Mouse (Mus musculus) hindbrain, postnatal 0 days (tissue): Measurements from ENCODE around the gene Klhl20. TPM values are rescaled to one million over a fixed set of nuclear protein-coding genes. Genes with fewer than 3 reads are reported as not detected.

Source experiments
- ATAC-seq: fragments of 200-750 bp; cut with Nextera tagmentation; 2 replicates; pipeline ENCODE4 v1.8.0; 2017; ENCODE audit warnings: mild to moderate bottlenecking, moderate TSS enrichment, moderate library complexity
- DNase-seq: peaks from one replicate; pipeline ENCODE4 v3.0.0-alpha.2; 2015; ENCODE audit warnings: low spot score
- H3K27ac ChIP-seq: fragments of 300-500 bp; sonication (generic); 2 replicates; pipeline ENCODE4 v1.5.1; 2014; ENCODE audit warnings: mild to moderate bottlenecking
- H3K27me3 ChIP-seq: fragments of 300-500 bp; sonication (generic); 2 replicates; pipeline ENCODE4 v1.6.1; 2014; ENCODE audit warnings: low read length, mixed read lengths; ENCODE audit not compliant: insufficient read depth
- H3K36me3 ChIP-seq: fragments of 300-500 bp; sonication (generic); 2 replicates; pipeline ENCODE4 v1.6.1; 2014; ENCODE audit warnings: low read length, mixed read lengths; ENCODE audit not compliant: insufficient read depth
- H3K4me1 ChIP-seq: fragments of 300-500 bp; sonication (generic); 2 replicates; pipeline ENCODE4 v1.6.1; 2014; ENCODE audit warnings: antibody characterized with exemption, low read length, mixed read lengths; ENCODE audit not compliant: insufficient read depth
- H3K4me2 ChIP-seq: fragments of 300-500 bp; sonication (generic); 2 replicates; pipeline ENCODE4 v1.6.1; 2014; ENCODE audit warnings: low read depth, mild to moderate bottlenecking, low read length, moderate library complexity, mixed read lengths
- H3K4me3 ChIP-seq: fragments of 300-500 bp; sonication (generic); 2 replicates; pipeline ENCODE4 v1.5.1; 2014; ENCODE audit warnings: low read length
- H3K9ac ChIP-seq: fragments of 300-500 bp; sonication (generic); replicated peaks from 2 replicates; pipeline ENCODE4 v1.6.1; 2014; ENCODE audit warnings: mild to moderate bottlenecking, low read length, moderate library complexity, mixed read lengths
- H3K9me3 ChIP-seq: fragments of 300-500 bp; sonication (generic); 2 replicates; pipeline ENCODE4 v1.6.1; 2016; ENCODE audit warnings: low read length, mixed read lengths
- CTCF ChIP-seq: IDR thresholded peaks from 2 replicates; pipeline ENCODE4 v1.5.1; 2016; ENCODE audit warnings: antibody characterized with exemption, control low read depth, low read depth
- WGBS: fragments of 180-500 bp; shearing (Covaris S2); extraction: QIAGEN DNeasy Blood & Tissue Kit; methylation state at CpG from one replicate; pipeline ENCODE4 v1.1.7; 2014; 5-methylcytosine and 5-hydroxymethylcytosine counted together
- polyA plus RNA-seq: library from polyadenylated mRNA; unstranded; fragments of >200 nt; fragmentation: Nextera tagmentation; extraction: Ambion mirVana; gene quantifications from 2 replicates; pipeline ENCODE4 v1.2.1, GENCODE M21; 2015
- total RNA-seq: library from RNA; depleted of rRNA; stranded (reverse); fragments of >200 nt; gene quantifications from 2 replicates; pipeline ENCODE4 v1.2.3, GENCODE M21; 2014; rRNA removed

Gene Klhl20
- total and polyA plus RNA-seq, 2 experiments from 2014 or later: 15.0 to 15.1 TPM

DNA sequence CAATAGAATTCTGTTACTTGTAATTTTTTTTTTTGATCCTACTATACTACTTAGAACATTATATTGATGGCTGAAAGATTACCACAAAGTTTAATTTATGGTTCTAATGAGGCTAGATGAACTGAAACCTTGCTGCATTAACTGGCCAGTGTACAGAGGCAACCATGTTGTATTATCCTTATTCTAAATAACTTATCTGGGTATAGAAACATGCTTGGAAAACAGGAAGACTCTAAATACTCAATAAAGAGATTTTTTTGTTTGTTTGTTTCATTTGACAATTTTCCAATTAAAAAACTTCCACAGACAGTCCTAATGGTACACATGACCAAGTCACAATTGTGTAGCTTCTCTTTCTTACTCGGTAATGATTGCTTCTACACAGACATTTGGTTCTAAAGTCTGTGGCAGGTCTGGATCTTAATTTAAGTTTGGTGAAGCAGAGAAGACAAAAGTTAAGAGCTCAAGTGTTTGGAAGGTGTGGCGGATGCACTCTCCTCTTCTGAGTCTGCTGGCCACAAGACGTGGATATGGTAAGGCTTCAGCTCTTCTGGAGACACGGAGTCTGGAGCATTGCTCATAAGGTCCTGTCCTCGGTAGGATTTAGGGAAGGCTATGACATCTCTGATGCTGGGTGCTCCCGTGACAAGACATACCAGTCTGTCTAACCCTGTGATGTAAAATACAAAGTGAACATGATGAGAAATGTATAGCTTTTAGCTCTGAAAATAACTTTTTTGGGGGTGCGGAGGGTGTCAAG lies 89.9 kb downstream of the Klhl20 start:
- H3K36me3 ChIP-seq: peaks cover 30% of the 10 kb centered on the region; the same call in 1 of the 2 replicates
- no peak overlapping the region for H3K4me3 ChIP-seq
- H3K4me1 ChIP-seq: peaks cover 11% of the 10 kb centered on the region; the same call in 1 of the 2 replicates
- H3K27me3 ChIP-seq: no peaks in the 10 kb centered on the region
- no peak for TF ChIP-seq CTCF
- 86% methylated on average over 7 of the region's 7 CpGs for WGBS
- no peak overlapping the region for H3K27ac ChIP-seq
- H3K9ac ChIP-seq: no peak overlapping the region
- DNase-seq (no peak), ATAC-seq (no peak)
- no peak overlapping the region for H3K4me2 ChIP-seq
- no peaks in the 10 kb centered on the region for H3K9me3 ChIP-seq

DNA sequence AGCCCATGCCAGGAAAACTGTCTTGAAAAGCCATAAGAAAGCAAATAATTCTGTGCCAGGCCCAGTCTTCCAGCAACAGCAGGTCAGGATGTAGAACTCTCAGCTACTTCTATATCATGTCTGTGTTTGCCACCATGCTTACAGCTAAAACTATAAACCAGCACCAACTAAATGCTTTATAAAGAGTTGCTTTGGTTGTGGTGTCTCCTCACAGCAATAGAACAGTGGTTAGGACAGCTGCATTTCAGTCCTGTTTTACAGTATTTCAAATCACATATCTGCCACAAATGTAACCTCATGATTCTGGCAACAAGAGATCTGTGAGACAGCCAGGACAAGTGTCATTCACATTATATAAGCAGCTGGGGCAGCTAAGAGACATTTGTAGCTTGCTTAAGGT lies 90.5 kb downstream of the Klhl20 start:
- Histone ChIP-seq H3K27me3 (no peaks in the 10 kb centered on the region), H3K27ac (0 out of 2 replicates have a peak overlapping the region, but pooled peaks have one; percentile 45), H3K36me3 (peaks cover 25% of the 10 kb centered on the region; the same call in 1 of the 2 replicates), H3K4me2 (no peak overlapping the region), H3K9me3 (no peaks in the 10 kb centered on the region), H3K4me3 (no peak overlapping the region), H3K9ac (no peak overlapping the region), H3K4me1 (peaks cover 11% of the 10 kb centered on the region; the same call in 1 of the 2 replicates)
- ATAC-seq: no peak
- no peak for TF ChIP-seq CTCF
- DNase-seq: no peak

DNA sequence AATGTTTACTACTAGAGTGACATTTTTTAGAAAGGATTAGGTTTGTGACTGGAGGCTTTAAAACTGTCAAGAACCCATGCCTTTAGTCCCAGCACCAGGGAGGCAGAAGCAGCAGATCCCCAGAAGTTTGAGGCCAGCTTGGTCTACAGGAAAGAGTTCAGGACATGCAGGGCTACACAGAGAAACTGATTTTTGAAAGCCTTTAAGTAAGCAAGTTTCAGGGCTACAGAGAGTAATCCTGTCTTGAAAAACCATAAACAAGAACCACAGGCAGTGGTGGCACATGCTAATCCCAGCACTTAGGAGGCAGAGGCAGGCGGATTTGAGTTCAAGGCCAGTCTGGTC lies 90.9 kb downstream of the Klhl20 start:
- Histone ChIP-seq H3K9ac (no peak overlapping the region), H3K27ac (0 out of 2 replicates have a peak overlapping the region, but pooled peaks have one; percentile 45), H3K36me3 (peaks cover 24% of the 10 kb centered on the region; the same call in 1 of the 2 replicates), H3K27me3 (no peaks in the 10 kb centered on the region), H3K4me2 (no peak overlapping the region), H3K4me3 (no peak overlapping the region), H3K4me1 (peaks cover 11% of the 10 kb centered on the region; the same call in 1 of the 2 replicates), H3K9me3 (no peaks in the 10 kb centered on the region)
- ATAC-seq (no peak), DNase-seq (no peak)
- WGBS: 62% methylated on average over 1 of the region's 1 CpGs
- no peak for TF ChIP-seq CTCF

DNA sequence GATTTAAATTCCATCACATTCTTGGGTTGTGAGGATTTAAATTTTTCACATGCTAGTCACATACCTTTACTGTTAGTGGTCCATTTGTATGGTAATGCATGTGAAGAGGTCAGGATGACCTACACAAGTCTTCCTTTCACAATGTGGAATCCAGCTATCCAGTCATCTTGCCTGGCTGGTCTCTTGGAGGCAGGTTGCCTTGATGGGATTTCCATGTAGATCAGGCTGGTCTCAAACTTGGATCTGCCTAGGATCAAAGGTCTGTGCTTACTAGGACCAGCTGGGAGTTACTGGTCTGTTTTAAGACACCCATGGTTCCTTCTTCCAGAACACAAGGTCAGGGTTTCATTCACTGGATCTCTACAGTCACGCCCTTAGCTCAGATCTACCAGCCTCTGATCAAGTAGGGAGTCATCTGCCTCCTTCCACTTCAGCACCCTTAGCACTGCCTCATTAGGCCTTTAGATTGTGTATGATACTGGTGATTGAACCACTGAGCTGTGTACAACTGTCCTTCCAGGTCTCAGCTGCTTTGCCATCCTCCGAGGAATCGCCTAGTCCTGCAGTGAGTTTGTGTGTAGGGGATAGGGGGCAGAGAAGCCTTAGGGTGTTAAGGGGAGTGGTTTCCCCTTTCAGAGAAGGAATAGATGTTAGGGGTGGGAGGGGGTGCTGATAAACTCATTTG lies 91.4 kb downstream of the Klhl20 start:
- peak; percentile 11 for DNase-seq
- no peak overlapping the region for H3K4me2 ChIP-seq
- peaks cover 20% of the 10 kb centered on the region; the same call in 1 of the 2 replicates for H3K36me3 ChIP-seq

DNA sequence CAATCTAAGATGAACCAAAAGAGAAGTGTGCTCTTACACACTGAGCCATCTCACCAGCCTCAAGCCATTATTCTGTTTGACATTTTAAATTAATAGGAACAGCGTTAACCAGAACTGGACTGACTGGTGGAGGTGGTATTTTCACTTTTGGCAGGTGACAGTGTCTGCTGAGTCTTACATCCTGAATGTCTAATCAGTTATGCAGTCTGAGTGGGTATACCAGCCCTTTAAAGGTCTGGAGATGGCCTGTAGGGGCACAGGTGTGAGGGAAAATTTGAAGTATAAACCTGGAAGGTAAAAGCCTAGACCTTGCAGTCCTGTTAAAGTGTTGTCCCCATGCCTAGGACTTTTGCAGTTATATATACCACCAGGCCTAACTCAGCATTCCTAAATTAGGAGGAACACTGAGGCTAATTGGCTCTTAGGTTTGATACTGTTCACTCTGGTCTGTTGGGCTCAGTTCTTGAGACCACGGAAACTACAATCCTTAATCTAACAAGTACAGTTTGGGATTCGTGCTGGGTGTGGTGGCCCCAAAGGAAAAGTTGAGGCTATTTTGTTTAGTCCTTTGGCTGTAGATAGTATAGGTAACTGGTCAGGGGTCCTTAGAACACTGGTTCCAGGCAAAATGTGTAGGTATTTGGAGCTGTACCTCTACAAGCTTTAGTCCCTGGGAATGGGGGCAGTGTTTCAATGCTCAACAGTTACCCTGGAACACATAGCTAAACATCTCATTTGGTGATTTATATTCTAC lies 92.2 kb downstream of the Klhl20 start:
- peaks cover 20% of the 10 kb centered on the region; the same call in 1 of the 2 replicates for H3K36me3 ChIP-seq
- no peak overlapping the region for H3K4me3 ChIP-seq
- H3K4me1 ChIP-seq: peaks cover 11% of the 10 kb centered on the region; the same call in 1 of the 2 replicates
- no peak for TF ChIP-seq CTCF
- H3K4me2 ChIP-seq: no peak overlapping the region
- no peak for DNase-seq
- no peak for ATAC-seq
- 8% methylated on average over 3 of the region's 3 CpGs for WGBS
- no peak overlapping the region for H3K9ac ChIP-seq
- no peaks in the 10 kb centered on the region for H3K27me3 ChIP-seq
- H3K9me3 ChIP-seq: no peaks in the 10 kb centered on the region
- H3K27ac ChIP-seq: peak overlapping the region; percentile 45; the same call in 1 of the 2 replicates

More for the DNA sequence above, 91.4 kb downstream of the Klhl20 start:
- 19% methylated on average over 3 of the region's 3 CpGs for WGBS
- ATAC-seq: peak; percentile 14; the same call in 1 of the 2 replicates
- peak overlapping the region; percentile 45; the same call in 1 of the 2 replicates for H3K27ac ChIP-seq
- H3K9me3 ChIP-seq: no peaks in the 10 kb centered on the region
- TF ChIP-seq CTCF: no peak
- no peak overlapping the region for H3K4me3 ChIP-seq
- H3K27me3 ChIP-seq: no peaks in the 10 kb centered on the region
- peaks cover 11% of the 10 kb centered on the region; the same call in 1 of the 2 replicates for H3K4me1 ChIP-seq
- no peak overlapping the region for H3K9ac ChIP-seq

Other genes starting within 250 kb of the Klhl20 start
- 20.4 and 21.3 TPM in 2 replicates for gene Rc3h1, start 225.1 kb downstream of the Klhl20 start, total RNA-seq
- 6.2 and 6.3 TPM in 2 replicates for gene Rc3h1, start 225.1 kb downstream of the Klhl20 start, polyA plus RNA-seq
- gene Serpinc1, start 152.9 kb downstream of the Klhl20 start, total RNA-seq: 0.04 and 0.05 TPM in 2 replicates
- 2.3 and 2.6 TPM in 2 replicates for gene Serpinc1, start 152.9 kb downstream of the Klhl20 start, polyA plus RNA-seq
- 24.4 and 85.1 TPM in 2 replicates for gene Zbtb37, start 96.7 kb downstream of the Klhl20 start, total RNA-seq
- 8.4 and 9.6 TPM in 2 replicates for gene Zbtb37, start 96.7 kb downstream of the Klhl20 start, polyA plus RNA-seq
- gene Dars2, start 60.9 kb downstream of the Klhl20 start, total RNA-seq: 19.2 and 21.4 TPM in 2 replicates
- gene Dars2, start 60.9 kb downstream of the Klhl20 start, polyA plus RNA-seq: 24.8 and 26.0 TPM in 2 replicates
- gene Cenpl, start 60.8 kb downstream of the Klhl20 start, total RNA-seq: 1.0 and 1.2 TPM in 2 replicates
- 6.8 and 7.5 TPM in 2 replicates for gene Cenpl, start 60.8 kb downstream of the Klhl20 start, polyA plus RNA-seq
- gene Ankrd45, start 11.2 kb upstream of the Klhl20 start, total RNA-seq: 16.0 and 19.2 TPM in 2 replicates
- 24.1 and 24.2 TPM in 2 replicates for gene Ankrd45, start 11.2 kb upstream of the Klhl20 start, polyA plus RNA-seq
- not detected in 2 replicates for gene Tex50, start 27.8 kb upstream of the Klhl20 start, total RNA-seq
- gene Tex50, start 27.8 kb upstream of the Klhl20 start, polyA plus RNA-seq: 0.25 and 0.37 TPM in 2 replicates
- gene Prdx6, start 119.7 kb upstream of the Klhl20 start, total RNA-seq: 129 and 135 TPM in 2 replicates
- 223 and 253 TPM in 2 replicates for gene Prdx6, start 119.7 kb upstream of the Klhl20 start, polyA plus RNA-seq